Mouse (Mus musculus) embryo, embryonic 11.5 days (tissue): Measurements from ENCODE around the gene Smg6.

Source experiments
- DNase-seq: peaks from one replicate; pipeline ENCODE4 v3.0.0-alpha.2; 2012; ENCODE audit warnings: low read depth, low spot score

The Smg6 gene

GRCm38 (mm10) chr11:75190905-75191441 lies 265.4 kb downstream of the Smg6 start, which contains the start of gene Dph1:
TSS of gene Dph1 (minus strand) at chr11:75191241.
- no peak for DNase-seq

GRCm38 (mm10) chr11:75191841-75192240 lies 266.2 kb downstream of the Smg6 start:
- DNase-seq: no peak

- DNase-seq: no peak
Observed at GRCm38 (mm10) chr11:75192336-75193214, 267.0 kb downstream of the Smg6 start.

- no peak for DNase-seq
Observed at GRCm38 (mm10) chr11:75193256-75194071, 267.8 kb downstream of the Smg6 start, which contains the start of gene Rtn4rl1. TSS of gene Rtn4rl1 (plus strand) at chr11:75193783.

GRCm38 (mm10) chr11:75194121-75194849 lies 268.7 kb downstream of the Smg6 start:
- no peak for DNase-seq

- no peak for DNase-seq
Observed at GRCm38 (mm10) chr11:75194850-75195461, 269.3 kb downstream of the Smg6 start.

DNA sequence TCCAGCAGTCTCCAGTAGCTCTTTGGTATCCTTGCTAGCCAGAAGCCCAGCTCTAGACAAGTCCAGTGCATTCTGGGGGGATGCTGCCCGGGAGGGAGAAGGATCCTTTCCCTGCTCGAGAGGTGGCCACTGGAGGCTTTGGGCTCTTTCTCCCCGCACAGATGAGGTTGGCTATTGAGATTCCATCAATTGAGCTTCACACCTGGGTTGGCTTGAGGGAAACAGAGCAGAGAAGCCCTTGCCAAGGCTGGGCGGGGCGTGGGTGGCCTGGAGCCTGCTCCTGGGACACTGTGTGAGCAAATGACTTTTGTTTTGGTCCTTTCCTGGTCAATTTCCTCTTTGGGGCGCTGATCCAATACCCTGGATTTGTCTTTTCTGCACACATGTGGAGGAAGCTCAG lies 270.5 kb downstream of the Smg6 start:
- DNase-seq: no peak

GRCm38 (mm10) chr11:75197956-75198355 lies 272.3 kb downstream of the Smg6 start:
- DNase-seq: no peak

DNA sequence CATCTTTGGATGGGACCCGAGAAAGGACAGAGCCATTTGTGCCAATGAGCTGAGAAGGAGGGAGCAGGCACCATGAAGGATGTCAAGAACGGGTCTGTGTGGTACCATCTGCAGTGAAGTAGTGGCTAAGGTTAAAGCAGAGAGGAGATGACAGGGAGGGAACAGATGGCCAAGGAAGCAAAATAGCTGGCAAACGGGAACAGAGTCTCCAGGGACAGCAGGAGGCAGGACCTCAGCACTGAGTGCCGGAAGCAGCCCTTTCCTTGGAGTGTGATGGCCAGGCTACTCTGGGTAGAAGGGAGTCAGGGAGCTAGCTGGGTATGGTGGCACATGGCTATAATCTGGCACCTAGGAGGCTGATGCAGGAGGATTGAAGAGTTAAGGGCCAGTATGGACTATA lies 273.2 kb downstream of the Smg6 start:
- DNase-seq: no peak

GRCm38 (mm10) chr11:75199951-75200350 lies 274.3 kb downstream of the Smg6 start:
- DNase-seq: no peak

GRCm38 (mm10) chr11:75200935-75201334 lies 275.3 kb downstream of the Smg6 start:
- DNase-seq: no peak

GRCm38 (mm10) chr11:75201721-75202120 lies 276.1 kb downstream of the Smg6 start:
- DNase-seq: no peak

GRCm38 (mm10) chr11:75203926-75204325 lies 278.3 kb downstream of the Smg6 start:
- DNase-seq: no peak

GRCm38 (mm10) chr11:75204472-75204871 lies 278.8 kb downstream of the Smg6 start:
- DNase-seq: no peak

DNA sequence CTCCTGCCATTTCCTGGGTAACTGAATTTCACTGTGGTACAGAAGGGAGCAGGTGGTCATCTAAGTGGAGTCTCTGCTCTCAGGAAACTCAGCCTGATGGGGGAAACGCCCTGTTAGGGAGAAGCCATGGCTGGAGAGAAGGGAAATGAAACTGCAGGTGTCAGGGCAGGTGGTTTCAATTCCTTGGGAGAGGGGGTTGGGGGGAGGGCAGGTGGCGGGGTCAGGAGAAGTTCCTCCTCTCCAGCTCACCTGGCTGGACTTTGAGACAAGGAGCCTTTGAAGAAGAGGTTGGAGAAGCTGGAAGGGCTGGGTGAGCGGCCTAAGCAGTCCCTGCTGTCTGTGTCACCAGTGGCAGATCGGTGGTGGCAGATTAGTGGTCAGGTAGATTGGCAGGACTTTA lies 280.7 kb downstream of the Smg6 start:
- DNase-seq: no peak

- DNase-seq: no peak
Observed at GRCm38 (mm10) chr11:75209363-75209762, 283.7 kb downstream of the Smg6 start.

DNA sequence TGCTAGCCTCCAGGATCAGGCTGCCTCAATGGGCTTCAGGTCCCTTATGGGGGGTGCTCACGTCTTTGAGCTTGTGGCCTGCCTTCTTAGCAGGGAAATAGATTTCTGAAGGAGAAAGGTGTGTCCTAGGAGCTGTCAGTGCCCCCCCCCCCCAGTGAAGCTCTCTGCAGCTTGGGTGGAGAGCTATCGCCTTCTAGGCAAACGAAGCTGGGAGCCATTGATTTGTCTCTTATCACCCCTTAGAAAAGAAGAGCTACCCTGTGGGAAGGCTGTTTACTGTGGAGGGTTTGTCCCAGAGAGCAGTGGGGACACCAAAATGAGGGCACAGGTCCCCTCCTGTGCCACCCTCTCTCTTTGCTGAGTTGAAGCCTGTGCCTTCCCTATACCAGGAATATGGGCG lies 284.5 kb downstream of the Smg6 start:
- no peak for DNase-seq

DNA sequence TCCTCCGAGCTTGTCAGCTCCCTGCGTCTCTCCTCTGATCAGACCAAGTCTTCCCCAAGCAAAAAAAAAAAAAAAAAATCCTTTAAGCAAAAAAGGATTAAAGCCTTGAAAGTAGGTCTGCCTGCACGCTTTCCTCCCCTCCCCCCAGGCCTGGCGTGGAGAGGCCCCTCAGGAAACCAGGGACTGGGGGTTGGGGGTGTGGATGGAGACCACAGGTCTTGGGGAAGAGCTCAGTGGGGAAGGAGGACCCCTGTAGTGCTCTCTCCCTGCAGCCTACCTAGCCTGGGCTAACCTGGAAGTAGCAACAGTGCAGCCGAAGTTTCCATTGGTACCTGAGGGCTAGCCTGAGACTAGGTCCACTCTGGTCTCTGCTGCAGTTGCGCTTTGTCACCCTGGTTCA lies 285.1 kb downstream of the Smg6 start:
- no peak for DNase-seq

DNA sequence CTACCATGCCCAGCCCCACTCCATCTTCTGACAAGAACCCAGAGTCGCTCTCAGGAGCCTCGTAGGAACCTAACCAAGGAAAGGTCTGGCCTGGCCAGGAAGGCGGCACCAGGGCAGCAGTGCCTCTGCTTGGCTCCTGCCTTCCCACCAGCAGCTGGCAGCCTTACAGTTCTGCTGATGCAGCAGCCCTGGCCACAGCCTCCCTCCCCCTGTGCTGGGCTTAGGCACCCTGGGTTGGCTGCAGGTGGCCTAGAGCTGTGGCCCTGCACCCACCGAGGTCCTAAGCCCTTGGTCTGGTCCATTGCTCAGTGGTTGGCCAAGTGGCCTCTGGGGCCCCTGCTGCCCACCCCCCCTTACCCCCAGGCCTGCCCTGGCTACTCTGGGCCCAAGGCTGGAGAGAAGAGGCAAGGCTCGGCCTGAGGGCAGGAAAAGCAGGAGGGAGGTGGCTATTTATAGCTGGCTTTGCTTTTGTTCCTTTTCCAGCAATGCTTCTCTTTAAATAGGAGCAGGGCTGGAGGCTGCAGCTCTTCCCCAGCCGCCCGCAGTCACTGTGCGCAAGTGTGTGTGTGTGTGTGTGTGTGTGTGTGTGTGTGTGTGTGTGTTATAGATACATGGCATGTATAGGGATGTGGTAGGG lies 286.5 kb downstream of the Smg6 start:
- no peak for DNase-seq

GRCm38 (mm10) chr11:75212876-75213275 lies 287.3 kb downstream of the Smg6 start:
- no peak for DNase-seq
